1 mouse cellular context compared by ENCODE assay signal in genomic region chr6:38833721-38834120, GRCm38 (mm10).
TF ChIP-seq lines count a peak whose summit lies in the region.

No protein-coding gene starts in this region.

TF ChIP-seq in MEL, 35 proteins besides CTCF, POLR2A, EP300 and RAD21 (continued from another document):
- TF ChIP-seq NELFE (IDR thresholded peaks at IDR 0.05; ENCODE audit: low read depth, low read length) (no peak), POLR2AphosphoS2 (IDR thresholded peaks at IDR 0.05; ENCODE audit: low read length) (no peak)
